Mouse (Mus musculus) kidney, postnatal 0 days (tissue): ENCODE measurements at regions not wholly inside any gene's neighbourhood (a gene's known extent, or its start where the extent isn't known, plus 50 kb on each side); places are given as distances from the start of the nearest gene placed in this dataset.
"Not testable (repeated sequence)": the region's sequence is repeated elsewhere in the genome, so short reads cannot be mapped to it uniquely, and the experiment has no call there.

Source experiments
- ATAC-seq: fragments of 200-750 bp; cut with Nextera tagmentation; replicated peaks from 2 replicates; pipeline ENCODE4 v1.8.0; 2017; ENCODE audit warnings: low read depth, moderate number of reproducible peaks, moderate TSS enrichment, moderate library complexity; ENCODE audit not compliant: low FRiP score
- DNase-seq: peaks from one replicate; pipeline ENCODE4 v3.0.0-alpha.2; 2016; ENCODE audit warnings: low spot score
- H3K27ac ChIP-seq: fragments of 300-500 bp; sonication (generic); 2 replicates; pipeline ENCODE4 v1.5.1; 2014; ENCODE audit warnings: mild to moderate bottlenecking
- H3K27me3 ChIP-seq: fragments of 300-500 bp; sonication (generic); 2 replicates; pipeline ENCODE4 v1.6.1; 2014; ENCODE audit warnings: low read length, mixed read lengths; ENCODE audit not compliant: insufficient read depth
- H3K36me3 ChIP-seq: fragments of 300-500 bp; sonication (generic); 2 replicates; pipeline ENCODE4 v1.6.1; 2014; ENCODE audit warnings: low read length, mixed read lengths; ENCODE audit not compliant: insufficient read depth
- H3K4me1 ChIP-seq: fragments of 300-500 bp; sonication (generic); replicated peaks from 2 replicates; pipeline ENCODE4 v1.6.1; 2014; ENCODE audit warnings: antibody characterized with exemption, low read length, mixed read lengths; ENCODE audit not compliant: insufficient read depth
- H3K4me2 ChIP-seq: fragments of 300-500 bp; sonication (generic); 2 replicates; pipeline ENCODE4 v1.6.1; 2014; ENCODE audit warnings: mild to moderate bottlenecking, low read length, moderate library complexity, mixed read lengths
- H3K4me3 ChIP-seq: fragments of 300-500 bp; sonication (generic); replicated peaks from 2 replicates; pipeline ENCODE4 v1.5.1; 2014; ENCODE audit warnings: low read depth, low read length
- H3K9ac ChIP-seq: fragments of 300-500 bp; sonication (generic); 2 replicates; pipeline ENCODE4 v1.6.1; 2014; ENCODE audit warnings: low read depth, low read length
- H3K9me3 ChIP-seq: fragments of 300-500 bp; sonication (generic); replicated peaks from 2 replicates; pipeline ENCODE4 v1.6.1; 2016; ENCODE audit warnings: low read length, inconsistent platforms, mixed read lengths
- WGBS: fragments of 180-500 bp; shearing (Covaris S2); extraction: QIAGEN DNeasy Blood & Tissue Kit; methylation state at CpG from one replicate; pipeline ENCODE4 v1.1.7; 2014; 5-methylcytosine and 5-hydroxymethylcytosine counted together

DNA sequence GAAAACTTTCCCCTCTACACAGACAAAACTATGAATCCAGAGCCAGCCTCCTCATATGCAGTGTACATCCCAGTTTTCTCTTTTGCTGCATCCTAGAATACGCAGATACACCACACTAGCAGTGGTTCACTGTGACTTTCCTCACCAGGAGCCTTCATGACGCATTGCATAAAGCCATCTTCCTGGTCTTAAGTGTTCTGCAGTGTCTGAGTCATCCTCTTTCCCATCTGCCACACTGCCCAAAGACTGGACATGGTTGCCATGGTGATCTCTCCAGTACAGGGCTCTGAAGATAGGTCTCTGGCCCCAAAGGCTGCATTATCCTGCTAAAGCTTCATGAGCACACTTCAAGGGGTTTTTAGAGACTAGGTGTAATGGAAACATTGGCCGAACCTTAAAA, 65.8 kb downstream of the 1700018G05Rik start:
- not testable (repeated sequence) for H3K4me2 ChIP-seq, H3K27ac ChIP-seq, H3K4me3 ChIP-seq, H3K9me3 ChIP-seq, H3K36me3 ChIP-seq, ATAC-seq, DNase-seq, H3K4me1 ChIP-seq, H3K27me3 ChIP-seq, H3K9ac ChIP-seq
- 92% methylated on average over 1 of the region's 3 CpGs for WGBS
